Mouse (Mus musculus) heart, postnatal 0 days (tissue): ENCODE data around the gene Trpm4.

Source experiments
- CTCF ChIP-seq: IDR thresholded peaks from 2 replicates; pipeline ENCODE4 v1.5.1; 2016; ENCODE audit warnings: antibody characterized with exemption, control low read depth, low read depth
- EP300 ChIP-seq: IDR thresholded peaks from 2 replicates; pipeline ENCODE4 v1.6.1; 2016; ENCODE audit warnings: antibody characterized with exemption, low read depth

- TF ChIP-seq CTCF (no peak), EP300 (no peak)
Observed at GRCm38 (mm10) chr7:45273672-45274071, 59.9 kb downstream of the Trpm4 start.
